Mouse (Mus musculus) gastrocnemius, postnatal 36 days (tissue): ENCODE measurements at regions not wholly inside any gene's neighbourhood (a gene's known extent, or its start where the extent isn't known, plus 50 kb on each side); places are given as distances from the start of the nearest gene placed in this dataset.

ENCODE experiments used
- DNase-seq, 2 experiments: peaks; one replicate each; pipeline ENCODE4 v3.0.0; 2022
- intact Hi-C: fragments of 180-260 bp; cut with DNase I; formaldehyde crosslinking; loops from one replicate; pipeline ENCODE4 v1.15.1; 2025

- intact Hi-C loops = no loop called here
These were observed 195.6 kb upstream of the Lyplal1 start for GRCm38 (mm10) chr1:186312698-186313097.

DNA sequence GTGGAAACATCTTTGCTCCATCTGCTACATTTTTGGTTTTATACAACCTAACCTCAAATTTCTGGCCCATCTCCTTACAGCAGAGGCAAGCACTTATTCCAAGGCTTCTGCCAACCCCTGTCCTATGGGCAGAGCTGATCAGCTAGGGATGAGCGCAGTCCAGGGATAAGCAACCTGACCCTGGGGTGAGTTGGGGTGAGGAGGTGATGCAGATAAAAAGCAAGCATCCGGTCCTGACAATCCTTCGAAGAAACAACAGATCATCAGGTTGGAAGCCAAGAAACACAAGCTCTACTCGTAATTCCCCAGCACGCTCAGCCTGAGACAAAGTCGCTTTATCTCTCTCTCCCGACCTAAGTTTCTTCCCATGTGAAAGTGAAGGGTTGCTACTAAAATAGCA lies 194.9 kb upstream of the Lyplal1 start:
- intact Hi-C loops = no loop called here
- no peak for DNase-seq

More at GRCm38 (mm10) chr1:186312698-186313097, 195.6 kb upstream of the Lyplal1 start:
- DNase-seq = peak in 1 of 2 experiments; percentile 5

- no peak for DNase-seq
- intact Hi-C loops = no loop called here
These were observed 190.5 kb upstream of the Lyplal1 start for GRCm38 (mm10) chr1:186307627-186308026.

DNA sequence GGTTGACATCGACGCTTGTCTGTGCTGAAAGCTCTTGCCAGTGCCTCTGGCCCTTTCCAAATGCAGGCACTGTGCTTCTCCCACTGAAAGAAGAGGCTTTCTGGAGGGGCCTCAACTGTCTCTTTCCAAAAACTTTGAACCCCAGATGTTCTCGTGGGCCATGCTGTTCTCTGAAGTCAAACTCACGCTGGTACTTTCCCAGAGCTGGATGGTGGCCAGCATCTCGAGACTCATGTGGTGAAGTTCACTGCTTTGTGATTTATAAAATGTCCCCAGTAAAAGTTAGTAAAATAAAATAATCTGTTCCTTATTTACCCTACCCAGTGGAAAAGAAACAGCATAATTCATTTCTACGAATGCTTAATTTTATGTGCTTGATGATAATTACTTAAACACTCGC lies 180.4 kb upstream of the Lyplal1 start:
- intact Hi-C loops = no loop called here
- DNase-seq = peak in 1 of 2 experiments; percentile 18

DNA sequence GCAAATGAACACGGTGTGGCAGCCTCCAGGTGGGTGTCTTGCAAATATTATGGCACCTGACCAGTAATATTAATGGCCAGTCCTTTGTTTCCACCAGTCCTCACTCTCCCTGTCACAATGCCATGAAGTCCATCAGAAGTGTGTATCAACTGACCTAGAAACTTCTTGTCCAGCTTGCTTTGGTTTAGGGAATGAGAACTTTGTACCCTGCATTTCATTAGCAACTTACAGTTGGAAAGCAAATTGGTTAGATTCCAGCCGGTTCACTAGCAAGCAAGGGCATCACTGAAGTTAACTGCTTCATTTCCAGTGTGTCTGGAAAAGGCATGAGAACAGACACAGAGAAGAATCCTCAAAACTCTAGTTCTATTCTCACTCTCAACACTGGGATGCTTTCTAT lies 178.1 kb upstream of the Lyplal1 start:
- intact Hi-C loops = no loop called here
- no peak for DNase-seq

- intact Hi-C loops = no loop called here
These were observed 177.5 kb upstream of the Lyplal1 start for GRCm38 (mm10) chr1:186294635-186295034.

DNA sequence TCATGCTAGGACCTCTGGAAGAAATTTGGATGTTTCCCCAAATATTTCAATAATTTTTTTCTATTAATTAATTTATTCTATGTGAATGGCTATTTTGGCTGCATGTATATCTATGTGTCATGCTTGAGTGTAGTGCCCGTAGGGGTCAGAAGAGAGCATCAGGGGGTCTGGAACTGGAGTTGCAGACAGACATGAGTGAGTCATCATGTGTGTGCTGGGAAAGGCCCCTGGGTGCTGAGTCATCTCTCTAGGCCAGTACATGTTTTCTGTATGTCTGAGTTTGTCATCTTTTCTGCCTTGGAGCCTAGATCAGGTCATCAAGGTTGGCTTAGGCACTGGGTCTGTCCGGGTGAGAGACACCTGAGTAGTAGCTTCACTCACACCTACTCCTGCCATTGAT lies 172.0 kb upstream of the Lyplal1 start:
- DNase-seq = no peak
- intact Hi-C loops = no loop called here

More at GRCm38 (mm10) chr1:186294635-186295034, 177.5 kb upstream of the Lyplal1 start:
- no peak for DNase-seq

GRCm38 (mm10) chr1:186287831-186288230 lies 170.7 kb upstream of the Lyplal1 start:
- DNase-seq = no peak
- intact Hi-C loops = no loop called here

GRCm38 (mm10) chr1:186286401-186286800 lies 169.3 kb upstream of the Lyplal1 start:
- intact Hi-C loops = no loop called here
- no peak for DNase-seq

- intact Hi-C loops = no loop called here
- no peak for DNase-seq
These were observed 161.0 kb upstream of the Lyplal1 start for GRCm38 (mm10) chr1:186277981-186278634.

DNA sequence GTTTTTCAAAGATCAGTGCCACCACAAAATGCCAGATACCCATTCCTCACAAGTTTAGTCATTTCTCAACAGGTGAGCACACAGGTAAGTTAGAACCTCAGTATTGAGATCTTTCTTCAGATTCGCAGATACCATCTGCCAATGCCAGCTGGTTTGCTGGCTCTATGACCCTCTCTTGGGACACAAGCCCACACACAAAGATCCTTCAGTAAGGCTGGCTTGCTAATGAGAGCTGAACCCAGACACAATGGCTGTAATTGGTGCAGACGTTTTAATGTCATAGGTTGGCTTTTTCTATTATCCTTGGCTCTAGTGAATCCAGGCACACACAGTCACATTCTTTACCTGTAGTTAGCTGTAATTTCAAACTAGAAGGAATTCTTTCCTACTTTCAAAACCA lies 154.3 kb upstream of the Lyplal1 start:
- no peak for DNase-seq
- intact Hi-C loops = no loop called here

- no peak for DNase-seq
- intact Hi-C loops = no loop called here
These were observed 150.2 kb upstream of the Lyplal1 start for GRCm38 (mm10) chr1:186267317-186267716.

GRCm38 (mm10) chr1:186264639-186265038 lies 147.5 kb upstream of the Lyplal1 start:
- intact Hi-C loops = no loop called here
- DNase-seq = no peak

GRCm38 (mm10) chr1:186263955-186264354 lies 146.8 kb upstream of the Lyplal1 start:
- intact Hi-C loops = no loop called here
- DNase-seq = peak in 1 of 2 experiments; percentile 8

DNA sequence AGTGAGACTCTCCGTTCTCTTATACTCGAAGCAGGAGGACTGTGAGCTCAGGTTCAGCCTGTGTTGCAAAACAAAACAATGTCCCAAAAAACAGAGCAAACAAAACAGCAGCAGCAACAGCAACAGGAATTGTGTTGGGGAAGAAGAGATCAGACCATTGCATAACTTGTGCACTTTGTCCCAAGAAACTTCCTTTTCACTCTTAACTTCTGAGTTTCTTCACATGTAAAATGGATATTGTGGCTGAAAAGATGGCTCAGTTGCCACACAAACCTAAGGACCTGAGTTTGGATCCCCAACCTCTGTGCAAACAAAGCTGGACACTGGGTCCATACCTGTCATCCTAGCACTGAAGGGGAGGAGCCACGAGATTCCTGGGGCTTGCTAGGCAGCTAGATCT lies 146.1 kb upstream of the Lyplal1 start:
- no peak for DNase-seq
- intact Hi-C loops = no loop called here

GRCm38 (mm10) chr1:186262040-186262439 lies 144.9 kb upstream of the Lyplal1 start:
- DNase-seq = no peak
- intact Hi-C loops = no loop called here

- peak; percentile 73 to 74 for DNase-seq
- intact Hi-C loops = no loop called here
These were observed 144.3 kb upstream of the Lyplal1 start for GRCm38 (mm10) chr1:186261326-186261833.

GRCm38 (mm10) chr1:186257611-186258010 lies 140.5 kb upstream of the Lyplal1 start:
- intact Hi-C loops = no loop called here
- DNase-seq = no peak

DNA sequence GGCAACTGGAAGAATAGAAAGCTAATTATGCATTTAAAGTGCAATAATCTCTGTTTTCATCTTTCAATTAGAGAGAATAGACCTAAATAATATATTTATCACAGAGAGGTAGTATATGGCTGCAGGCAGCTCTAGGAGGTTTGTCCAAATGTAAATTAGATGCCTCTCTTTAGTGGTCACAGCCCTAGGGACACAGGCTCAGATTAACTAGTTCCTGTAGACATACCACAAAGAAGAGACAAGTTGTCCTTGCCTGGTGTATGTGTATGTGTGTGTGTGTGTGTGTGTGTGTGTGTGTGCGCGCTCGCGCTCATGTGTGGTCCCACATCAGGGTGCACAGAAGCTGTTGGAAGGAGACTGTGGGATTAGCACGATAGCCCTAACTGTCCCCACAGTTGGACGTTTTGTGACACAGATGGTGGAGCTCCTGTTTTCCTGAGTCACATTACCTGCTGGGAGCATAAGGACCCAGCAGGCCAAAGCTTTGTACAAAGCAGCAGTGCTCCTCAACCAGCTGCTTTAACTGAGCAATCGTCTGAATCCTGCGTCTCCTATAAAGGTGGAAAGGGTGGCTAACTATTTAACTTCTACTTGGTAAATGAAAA lies 138.5 kb upstream of the Lyplal1 start:
- intact Hi-C loops = no loop called here
- DNase-seq = no peak

GRCm38 (mm10) chr1:186254500-186254899 lies 137.4 kb upstream of the Lyplal1 start:
- intact Hi-C loops = no loop called here

GRCm38 (mm10) chr1:186252551-186252950 lies 135.4 kb upstream of the Lyplal1 start:
- no peak for DNase-seq
- intact Hi-C loops = no loop called here

More at GRCm38 (mm10) chr1:186254500-186254899, 137.4 kb upstream of the Lyplal1 start:
- no peak for DNase-seq

GRCm38 (mm10) chr1:186250316-186250715 lies 133.2 kb upstream of the Lyplal1 start:
- intact Hi-C loops = no loop called here
- peak in 1 of 2 experiments; percentile 50 for DNase-seq
